Mouse (Mus musculus) urinary bladder, postnatal 14 days (tissue): ENCODE data around the gene Evi5l.

ENCODE experiments used
- DNase-seq: peaks from one replicate; pipeline ENCODE4 v3.0.0; 2021; ENCODE audit warnings: low spot score

Gene Evi5l

GRCm38 (mm10) chr8:4205246-4206123, 39.1 kb downstream of the Evi5l start:
- DNase-seq: no peak

GRCm38 (mm10) chr8:4206182-4207015, 40.0 kb downstream of the Evi5l start:
- no peak for DNase-seq

GRCm38 (mm10) chr8:4207016-4207350, 40.6 kb downstream of the Evi5l start:
- no peak for DNase-seq

GRCm38 (mm10) chr8:4211097-4211496, 44.7 kb downstream of the Evi5l start:
- DNase-seq: no peak

GRCm38 (mm10) chr8:4212809-4213209, 46.4 kb downstream of the Evi5l start:
- DNase-seq: no peak

GRCm38 (mm10) chr8:4213210-4214005, 47.0 kb downstream of the Evi5l start:
- DNase-seq: peak; percentile 62

GRCm38 (mm10) chr8:4214006-4214980, 47.9 kb downstream of the Evi5l start:
- peak; percentile 77 for DNase-seq

- no peak for DNase-seq
Measured at GRCm38 (mm10) chr8:4216296-4216695, 49.9 kb downstream of the Evi5l start.

GRCm38 (mm10) chr8:4216791-4217621, 50.6 kb downstream of the Evi5l start, which contains the start of gene Prr36:
Prr36 (minus strand) TSS chr8:4217459.
- DNase-seq: no peak

- DNase-seq: no peak
Measured at GRCm38 (mm10) chr8:4219617-4220016, 53.2 kb downstream of the Evi5l start.

GRCm38 (mm10) chr8:4222059-4222458, 55.7 kb downstream of the Evi5l start:
- DNase-seq: no peak

- no peak for DNase-seq
Measured at GRCm38 (mm10) chr8:4226323-4226722, 60.0 kb downstream of the Evi5l start.

- DNase-seq: peak; percentile 61
Measured at GRCm38 (mm10) chr8:4226739-4227347, 60.5 kb downstream of the Evi5l start, which contains the start of gene Lrrc8e. Lrrc8e (plus strand) TSS chr8:4226827.

GRCm38 (mm10) chr8:4227919-4228318, 61.6 kb downstream of the Evi5l start:
- no peak for DNase-seq

GRCm38 (mm10) chr8:4229784-4230183, 63.4 kb downstream of the Evi5l start:
- no peak for DNase-seq

GRCm38 (mm10) chr8:4230612-4231351, 64.4 kb downstream of the Evi5l start:
- DNase-seq: peak; percentile 78

GRCm38 (mm10) chr8:4237814-4238433, 71.6 kb downstream of the Evi5l start:
- no peak for DNase-seq

GRCm38 (mm10) chr8:4238434-4239192, 72.2 kb downstream of the Evi5l start, which contains the start of the genes Map2k7 and Gm49320:
Map2k7 (plus strand) TSS chr8:4238740.
Gm49320 (plus strand) TSS chr8:4238865.
- peak; percentile 100 for DNase-seq
